Mouse (Mus musculus) C2C12 (cell line): ENCODE data around the gene Pde4dip. TPM values are rescaled to one million over a fixed set of nuclear protein-coding genes. Genes with fewer than 3 reads are reported as not detected.

Experiments
- H3K27me3 ChIP-seq: one replicate; pipeline ENCODE4 v1.6.1; 2011; ENCODE audit not compliant: control insufficient read depth, insufficient read depth, insufficient read length
- H3K36me3 ChIP-seq: one replicate; pipeline ENCODE4 v1.6.1; 2011; ENCODE audit not compliant: control insufficient read depth, insufficient read depth
- H3K4me3 ChIP-seq: one replicate; pipeline ENCODE4 v1.5.1; 2011; ENCODE audit warnings: mild to moderate bottlenecking, control low read depth; ENCODE audit not compliant: poor library complexity, insufficient read depth, severe bottlenecking
- H3K79me2 ChIP-seq: one replicate; pipeline ENCODE4 v1.6.1; 2011; ENCODE audit not compliant: control insufficient read depth, insufficient read depth
- H3K79me3 ChIP-seq: one replicate; pipeline ENCODE4 v1.6.1; 2011; ENCODE audit warnings: low read depth, control low read depth
- H3ac ChIP-seq: one replicate; pipeline ENCODE3; 2011; ENCODE audit warnings: low read depth; ENCODE audit not compliant: control insufficient read depth, insufficient read length
- CEBPB ChIP-seq: IDR thresholded peaks from one replicate; pipeline ENCODE4 v1.6.1; 2011; ENCODE audit warnings: low read depth, mild to moderate bottlenecking, control low read depth, moderate library complexity
- CTCF ChIP-seq: IDR thresholded peaks from one replicate; pipeline ENCODE4 v1.5.1; 2011; ENCODE audit not compliant: control insufficient read depth, insufficient read depth, insufficient read length
- FOSL1 ChIP-seq: IDR thresholded peaks from one replicate; pipeline ENCODE4 v1.8.0; 2011; ENCODE audit warnings: mild to moderate bottlenecking, low read length; ENCODE audit not compliant: poor library complexity, insufficient read depth, severe bottlenecking
- MAX ChIP-seq: IDR thresholded peaks from one replicate; pipeline ENCODE4 v1.6.1; 2011; ENCODE audit warnings: mild to moderate bottlenecking, control low read depth
- MYOD1 ChIP-seq: IDR thresholded peaks from one replicate; pipeline ENCODE4 v1.6.1; 2011; ENCODE audit warnings: low read depth; ENCODE audit not compliant: control insufficient read depth, insufficient read length
- MYOG ChIP-seq: IDR thresholded peaks from one replicate; pipeline ENCODE4 v1.6.1; 2011; ENCODE audit not compliant: control insufficient read depth, insufficient read length; ENCODE audit errors: extremely low read depth
- USF1 ChIP-seq: IDR thresholded peaks from one replicate; pipeline ENCODE4 v1.6.1; 2011; ENCODE audit warnings: low read depth, mild to moderate bottlenecking, control low read depth, moderate library complexity
- polyA plus RNA-seq: library from polyadenylated mRNA; unstranded; fragments of >200 nt; fragmentation: generic; extraction: Trizol; gene quantifications from one replicate; pipeline ENCODE4 v1.2.1, GENCODE M21; 2012; ENCODE audit warnings: missing spikeins

Pde4dip gene
- polyA plus RNA-seq, 1 experiment = 26.4 TPM

GRCm38 (mm10) chr3:97851803-97852202 lies 36.7 kb downstream of the Pde4dip start:
- no peaks in the 10 kb centered on the region for H3K27me3 ChIP-seq
- no peak overlapping the region for H3ac ChIP-seq
- H3K4me3 ChIP-seq = no peak overlapping the region
- no peaks in the 10 kb centered on the region for H3K36me3 ChIP-seq
- H3K79me3 ChIP-seq = no peaks in the 10 kb centered on the region
- no peak for TF ChIP-seq FOSL1
- TF ChIP-seq MAX = no peak
- no peak for TF ChIP-seq MYOG
- TF ChIP-seq CTCF = no peak
- no peak for TF ChIP-seq USF1
- no peak for TF ChIP-seq MYOD1
- TF ChIP-seq CEBPB = no peak
- no peaks in the 10 kb centered on the region for H3K79me2 ChIP-seq

DNA sequence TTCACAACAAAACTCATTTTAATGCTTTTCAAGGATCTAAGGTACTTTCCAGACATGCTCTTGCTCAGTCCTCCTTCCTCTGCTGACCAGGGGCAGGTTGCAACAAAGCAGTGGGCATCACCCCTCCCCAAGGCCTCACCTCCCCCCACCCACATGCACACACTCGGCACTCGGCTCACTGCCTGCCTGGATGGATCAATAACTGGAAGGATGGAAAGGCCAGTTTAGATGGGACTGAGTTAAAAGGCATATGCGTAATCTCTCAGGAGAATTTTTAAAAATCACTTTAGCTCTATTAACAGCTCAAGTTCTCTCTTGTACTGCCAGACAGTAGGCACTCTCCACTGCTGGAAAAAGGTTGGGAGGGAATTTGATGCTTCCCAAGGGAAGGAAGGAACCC lies 40.9 kb downstream of the Pde4dip start:
- Histone ChIP-seq H3K36me3 (no peaks in the 10 kb centered on the region), H3K27me3 (no peaks in the 10 kb centered on the region), H3K79me3 (no peaks in the 10 kb centered on the region), H3K4me3 (no peak overlapping the region), H3ac (no peak overlapping the region), H3K79me2 (no peaks in the 10 kb centered on the region)
- no peak for TF ChIP-seq FOSL1
- TF ChIP-seq MYOD1 = no peak
- no peak for TF ChIP-seq CTCF
- TF ChIP-seq MAX = no peak
- TF ChIP-seq MYOG = no peak

DNA sequence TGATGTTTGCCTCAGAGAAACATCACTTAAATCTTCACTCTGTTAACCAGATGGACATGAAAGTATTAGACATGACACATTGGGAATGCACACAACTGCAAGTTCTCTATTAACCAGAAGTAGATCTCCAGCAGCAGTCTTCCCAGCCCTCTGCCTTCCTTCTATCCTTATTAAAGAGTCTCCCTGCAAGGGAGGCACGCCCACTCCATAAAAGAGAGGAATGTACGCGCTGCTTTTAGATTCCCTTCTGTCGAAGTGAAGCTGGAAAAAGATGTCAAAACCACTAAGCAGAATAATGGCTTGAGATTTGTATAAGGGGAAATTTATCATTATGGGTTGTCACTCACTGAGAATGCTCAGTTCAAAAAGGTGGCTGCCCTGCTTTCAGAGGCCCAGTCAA lies 42.1 kb downstream of the Pde4dip start:
- no peaks in the 10 kb centered on the region for H3K27me3 ChIP-seq
- no peak for TF ChIP-seq CEBPB
- TF ChIP-seq MYOD1 = no peak
- TF ChIP-seq USF1 = no peak
- TF ChIP-seq MYOG = no peak
- no peak for TF ChIP-seq CTCF
- no peak for TF ChIP-seq MAX
- TF ChIP-seq FOSL1 = no peak
- no peak overlapping the region for H3K4me3 ChIP-seq
- H3K79me2 ChIP-seq = no peaks in the 10 kb centered on the region
- H3ac ChIP-seq = no peak overlapping the region
- H3K79me3 ChIP-seq = no peaks in the 10 kb centered on the region
- no peaks in the 10 kb centered on the region for H3K36me3 ChIP-seq

DNA sequence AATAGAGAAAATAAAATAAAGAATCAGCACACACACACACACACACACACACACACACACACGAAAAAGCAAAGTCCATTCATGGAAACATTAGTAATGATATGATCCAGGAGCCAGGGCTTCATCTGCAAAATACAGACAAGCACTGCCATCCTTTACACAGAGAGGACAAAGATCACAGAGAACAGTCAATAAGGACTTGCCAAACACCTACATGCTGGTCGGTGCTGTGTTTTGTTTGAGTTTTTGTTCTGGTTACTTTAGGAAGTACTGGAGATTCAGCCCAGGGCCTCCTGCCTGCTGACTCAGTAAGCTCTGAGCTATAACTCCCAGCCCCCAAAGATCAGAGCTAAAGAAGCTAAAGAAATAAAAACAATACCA lies 43.7 kb downstream of the Pde4dip start:
- Histone ChIP-seq H3K4me3 (no peak overlapping the region), H3ac (no peak overlapping the region), H3K79me2 (no peaks in the 10 kb centered on the region), H3K36me3 (no peaks in the 10 kb centered on the region), H3K27me3 (no peaks in the 10 kb centered on the region), H3K79me3 (no peaks in the 10 kb centered on the region)
- TF ChIP-seq CEBPB (no peak), USF1 (no peak), MYOD1 (no peak), CTCF (no peak), FOSL1 (no peak), MAX (no peak), MYOG (no peak)

GRCm38 (mm10) chr3:97844163-97844820 lies 44.2 kb downstream of the Pde4dip start:
- no peaks in the 10 kb centered on the region for H3K79me2 ChIP-seq
- TF ChIP-seq MYOG = no peak
- no peak for TF ChIP-seq FOSL1
- no peak for TF ChIP-seq MAX
- no peak for TF ChIP-seq MYOD1
- TF ChIP-seq USF1 = no peak
- no peak for TF ChIP-seq CEBPB
- TF ChIP-seq CTCF = no peak
- H3ac ChIP-seq = no peak overlapping the region
- no peaks in the 10 kb centered on the region for H3K27me3 ChIP-seq
- H3K4me3 ChIP-seq = no peak overlapping the region
- H3K36me3 ChIP-seq = no peaks in the 10 kb centered on the region
- no peaks in the 10 kb centered on the region for H3K79me3 ChIP-seq

DNA sequence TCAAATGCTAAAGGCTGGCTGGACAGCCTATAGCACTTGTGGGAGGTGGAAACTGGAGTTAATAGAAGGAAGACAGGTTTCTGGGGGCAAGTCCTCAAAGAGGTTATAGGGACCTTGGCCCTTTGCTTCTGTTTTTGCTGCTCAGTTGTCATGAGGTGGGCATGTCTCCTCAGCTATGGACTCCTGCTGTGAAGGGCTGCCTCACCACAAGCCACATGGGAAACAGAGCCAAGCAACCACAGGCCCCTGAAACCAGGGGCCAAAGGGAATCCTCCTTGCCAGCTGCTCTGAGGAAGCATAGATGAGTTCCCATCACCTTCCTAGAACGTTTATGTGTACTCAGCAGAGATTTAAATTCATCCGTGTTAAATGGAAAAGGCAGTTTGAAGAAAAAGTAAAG lies 45.9 kb downstream of the Pde4dip start:
- Histone ChIP-seq H3K79me3 (no peaks in the 10 kb centered on the region), H3K4me3 (no peak overlapping the region), H3ac (no peak overlapping the region), H3K36me3 (no peaks in the 10 kb centered on the region), H3K79me2 (no peaks in the 10 kb centered on the region), H3K27me3 (no peaks in the 10 kb centered on the region)
- no peak for TF ChIP-seq MAX
- no peak for TF ChIP-seq MYOG
- no peak for TF ChIP-seq MYOD1
- no peak for TF ChIP-seq CTCF
- TF ChIP-seq FOSL1 = no peak
- TF ChIP-seq CEBPB = no peak
- TF ChIP-seq USF1 = no peak
